Mouse (Mus musculus) Patski (cell line): ENCODE measurements around the gene Traip. TPM values are rescaled to one million over a fixed set of nuclear protein-coding genes. Genes with fewer than 3 reads are reported as not detected.

ENCODE experiments used
- ATAC-seq: fragments of 100-300 bp; one replicate; pipeline ENCODE4 v1.8.0; 2021
- CTCF ChIA-PET: fragments of 350-600 bp; sonication (Branson Sonifier 250); formaldehyde crosslinking; loops from one replicate; lab custom pipeline; 2022; ENCODE audit warnings: inconsistent platforms; lab: Charles Lee
- POLR2A ChIA-PET: fragments of 350-600 bp; sonication (Branson Sonifier 250); formaldehyde crosslinking; loops from one replicate; lab custom pipeline; 2022; ENCODE audit warnings: antibody characterized with exemption, inconsistent platforms; lab: Charles Lee
- DNase-seq: peaks from one replicate; pipeline ENCODE4 v3.0.0-alpha.2; 2011; ENCODE audit warnings: low read depth, low spot score
- H3K27me3 ChIP-seq: fragments of 371-371 bp; one replicate; pipeline ENCODE4 v1.5.1; 2021
- CTCF ChIP-seq: fragments of 100-300 bp; IDR thresholded peaks from one replicate; pipeline ENCODE4 v1.5.1; 2021
- in situ Hi-C: fragments of 300-500 bp; cut with MboI; formaldehyde crosslinking; loops from 3 replicates; pipeline ENCODE4 v1.11.1; 2018; ENCODE audit warnings: low pct_unique_long_range_greater_than_20kb, mixed read lengths
- polyA plus RNA-seq: library from polyadenylated mRNA; unstranded; gene quantifications from one replicate; pipeline ENCODE4 v1.2.3, GENCODE M21; 2021

Traip gene
- polyA plus RNA-seq, 1 experiment from 2014 or later: 7.3 TPM

- in situ Hi-C loops: no loop called here
- ATAC-seq (no peak), DNase-seq (no peak)
- no peaks in the 10 kb centered on the region for H3K27me3 ChIP-seq
- POLR2A ChIA-PET: interaction anchor here (1.1 kb wide), 1 partner anchor 17 kb away, joined by 3 read pairs; no protein-coding TSS in a partner anchor
- CTCF ChIA-PET: no interaction called here
- TF ChIP-seq CTCF: no peak
These were observed 39.7 kb upstream of the Traip start for GRCm38 (mm10) chr9:107910025-107910769.

- CTCF ChIA-PET: interaction anchor here (1.6 kb wide), 1 partner anchor 10 kb away, joined by 10 read pairs; no protein-coding TSS in a partner anchor
- no peak for TF ChIP-seq CTCF
- in situ Hi-C loops: no loop called here
- no peaks in the 10 kb centered on the region for H3K27me3 ChIP-seq
- ATAC-seq (no peak), DNase-seq (no peak)
- POLR2A ChIA-PET: no interaction called here
These were observed 35.0 kb upstream of the Traip start for GRCm38 (mm10) chr9:107914764-107915420.

DNA sequence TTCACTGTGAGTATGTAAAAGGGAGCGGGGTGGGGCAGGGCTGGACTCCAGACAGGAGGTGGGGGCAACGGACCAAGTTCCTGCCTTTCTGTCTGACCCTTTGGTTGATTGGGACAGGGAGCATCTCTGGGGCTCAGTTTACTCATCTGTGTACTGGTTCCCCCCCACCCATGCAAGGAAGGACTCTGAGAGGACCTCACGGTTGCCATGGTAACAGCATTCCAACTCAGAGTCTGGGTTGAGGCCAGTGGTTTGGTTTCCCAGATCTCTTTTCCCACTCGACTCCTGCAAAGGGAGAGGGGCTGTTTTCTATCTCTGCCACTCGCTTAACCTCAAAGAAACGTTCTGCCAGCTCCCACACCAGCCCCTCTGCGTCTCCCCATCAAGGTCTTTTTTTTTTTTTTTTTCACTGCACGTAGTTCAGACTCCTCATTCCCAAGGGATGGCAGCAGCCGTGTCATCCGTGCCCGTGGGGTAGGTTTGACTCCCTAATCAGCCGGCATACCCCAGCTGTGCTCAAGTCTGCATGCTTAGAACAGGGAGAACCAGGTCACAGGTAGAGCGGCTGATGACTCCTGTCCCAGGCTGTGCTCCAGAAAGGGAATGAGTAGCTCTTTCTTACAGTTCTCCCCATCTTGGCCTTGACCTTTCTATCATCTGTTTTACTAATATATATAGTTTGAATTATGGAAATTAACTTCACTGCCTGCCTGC lies 31.9 kb upstream of the Traip start:
- POLR2A ChIA-PET: interaction anchor here (1.9 kb wide), 1 partner anchor 11 kb away, joined by 4 read pairs; the partner anchor contains the start of gene Mst1r
- ATAC-seq (no peak), DNase-seq (no peak)

GRCm38 (mm10) chr9:107918884-107919283 lies 31.1 kb upstream of the Traip start:
- ChIA-PET CTCF (interaction anchor here (1.8 kb wide), 1 partner anchor 14 kb away, joined by 12 read pairs; no protein-coding TSS in a partner anchor), POLR2A (no interaction called here)
- in situ Hi-C loops: no loop called here
- DNase-seq (no peak), ATAC-seq (no peak)
- H3K27me3 ChIP-seq: no peaks in the 10 kb centered on the region
- no peak for TF ChIP-seq CTCF

More for the DNA sequence above, 31.9 kb upstream of the Traip start:
- no peak for TF ChIP-seq CTCF
- in situ Hi-C loops: no loop called here
- no peaks in the 10 kb centered on the region for H3K27me3 ChIP-seq
- CTCF ChIA-PET: interaction anchor here (1.3 to 1.8 kb wide), 2 partner anchors 13 to 148 kb away, joined by 3 to 12 read pairs; no protein-coding TSS in a partner anchor

- no peak for DNase-seq
- ChIA-PET POLR2A (no interaction called here), CTCF (interaction anchor here (1.8 kb wide), 1 partner anchor 14 kb away, joined by 12 read pairs; no protein-coding TSS in a partner anchor)
- ATAC-seq: no peak
- in situ Hi-C loops: no loop called here
- no peaks in the 10 kb centered on the region for H3K27me3 ChIP-seq
- no peak for TF ChIP-seq CTCF
These were observed 30.5 kb upstream of the Traip start for GRCm38 (mm10) chr9:107919441-107919840.

- POLR2A ChIA-PET: no interaction called here
- in situ Hi-C loops: no loop called here
- ATAC-seq (no peak), DNase-seq (no peak)
- CTCF ChIA-PET: interaction anchor here (1.2 to 4.2 kb wide), 3 partner anchors 10 to 18 kb away, joined by 4 to 17 read pairs (median 4); partner anchors contain the start of gene Mst1r
- peaks cover 4% of the 10 kb centered on the region for H3K27me3 ChIP-seq
- no peak for TF ChIP-seq CTCF
These were observed 26.9 kb upstream of the Traip start for GRCm38 (mm10) chr9:107923021-107923420.

GRCm38 (mm10) chr9:107923956-107924355 lies 26.0 kb upstream of the Traip start:
- ATAC-seq (no peak), DNase-seq (no peak)
- H3K27me3 ChIP-seq: peaks cover 10% of the 10 kb centered on the region
- ChIA-PET CTCF (interaction anchor here (1.7 to 4.2 kb wide), 2 partner anchors 11 to 19 kb away, joined by 4 to 17 read pairs; no protein-coding TSS in a partner anchor), POLR2A (no interaction called here)
- no peak for TF ChIP-seq CTCF
- in situ Hi-C loops: no loop called here

GRCm38 (mm10) chr9:107925251-107925650 lies 24.7 kb upstream of the Traip start:
- no peak for TF ChIP-seq CTCF
- peaks cover 10% of the 10 kb centered on the region for H3K27me3 ChIP-seq
- DNase-seq (no peak), ATAC-seq (no peak)
- CTCF ChIA-PET: interaction anchor here (1.5 to 4.2 kb wide), 2 partner anchors 20 to 38 kb away, joined by 4 to 17 read pairs; no protein-coding TSS in a partner anchor
- in situ Hi-C loops: no loop called here
- POLR2A ChIA-PET: no interaction called here

DNA sequence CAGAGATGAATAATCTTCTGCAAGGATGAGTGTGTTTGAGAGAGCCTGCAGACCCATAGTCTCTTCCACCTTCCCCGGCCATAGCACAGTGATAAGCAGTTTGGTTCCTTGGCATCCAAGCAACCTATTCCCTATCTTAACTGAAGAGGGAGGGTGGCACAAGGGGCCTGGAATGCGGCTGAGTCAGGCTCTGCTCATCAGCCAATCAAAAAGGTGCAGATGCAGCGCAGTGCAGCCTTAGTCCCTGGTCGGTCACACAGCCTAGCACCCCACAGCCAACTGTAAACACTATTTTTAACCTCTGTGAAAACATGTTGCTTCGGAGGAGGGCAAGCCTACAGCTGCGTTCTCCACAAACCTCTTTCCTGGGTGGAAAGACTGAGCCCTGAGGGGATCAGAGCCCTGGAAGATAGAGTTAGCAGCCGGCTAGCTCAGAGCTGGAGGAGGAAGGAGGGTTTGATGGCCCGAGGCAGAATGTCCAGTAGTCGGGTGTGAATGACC lies 23.0 kb upstream of the Traip start:
- ChIA-PET CTCF (interaction anchor here (4.2 kb wide), 1 partner anchor 22 kb away, joined by 17 read pairs; no protein-coding TSS in a partner anchor), POLR2A (interaction anchor here (0.6 to 1.4 kb wide), 2 partner anchors 13 to 16 kb away, joined by 3 read pairs; no protein-coding TSS in a partner anchor)
- DNase-seq (no peak), ATAC-seq (no peak)
- TF ChIP-seq CTCF: no peak
- in situ Hi-C loops: no loop called here
- H3K27me3 ChIP-seq: peaks cover 10% of the 10 kb centered on the region

DNA sequence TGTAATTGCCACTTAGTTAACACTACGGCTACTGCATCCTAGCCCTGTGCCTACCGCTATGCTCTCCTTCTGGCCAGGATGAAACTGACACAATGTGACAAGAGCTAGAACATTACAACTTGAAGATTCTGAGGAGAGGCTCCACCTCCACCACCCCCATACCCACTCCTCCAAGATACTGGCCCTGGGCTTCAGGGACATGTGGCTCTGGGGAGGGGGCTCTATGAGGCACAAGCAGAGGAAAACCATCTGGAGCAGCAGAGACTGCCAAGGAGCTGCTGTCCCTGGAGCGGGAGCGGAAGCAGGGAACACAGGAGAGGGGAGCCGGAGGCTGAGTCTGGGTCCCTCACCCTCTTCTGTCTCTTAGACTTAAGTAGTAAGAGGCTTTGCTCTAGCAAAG lies 22.2 kb upstream of the Traip start:
- TF ChIP-seq CTCF: no peak
- CTCF ChIA-PET: no interaction called here
- ATAC-seq: no peak

More for the DNA sequence above, 22.2 kb upstream of the Traip start:
- POLR2A ChIA-PET: interaction anchor here (1.4 kb wide), 1 partner anchor 12 kb away, joined by 3 read pairs; no protein-coding TSS in a partner anchor
- in situ Hi-C loops: no loop called here
- peaks cover 12% of the 10 kb centered on the region for H3K27me3 ChIP-seq
- DNase-seq: no peak
